Mouse (Mus musculus) layer of hippocampus, postnatal 14 days (tissue): ENCODE measurements around the gene Ankrd11. TPM values are rescaled to one million over a fixed set of nuclear protein-coding genes. Genes with fewer than 3 reads are reported as not detected.

Source experiments
- DNase-seq, 2 experiments: peaks; one replicate each; pipeline ENCODE4 v3.0.0; 2021 to 2022; ENCODE audit warnings: low spot score in 2 of 2, mixed read lengths in 1 of 2
- total RNA-seq, 2 experiments: library from RNA; stranded (reverse); gene quantifications; 2 replicates each; pipeline ENCODE4 v1.2.3; 2021

Ankrd11 gene
- total RNA-seq, 2 experiments from 2014 or later = 152 to 159 TPM

DNA sequence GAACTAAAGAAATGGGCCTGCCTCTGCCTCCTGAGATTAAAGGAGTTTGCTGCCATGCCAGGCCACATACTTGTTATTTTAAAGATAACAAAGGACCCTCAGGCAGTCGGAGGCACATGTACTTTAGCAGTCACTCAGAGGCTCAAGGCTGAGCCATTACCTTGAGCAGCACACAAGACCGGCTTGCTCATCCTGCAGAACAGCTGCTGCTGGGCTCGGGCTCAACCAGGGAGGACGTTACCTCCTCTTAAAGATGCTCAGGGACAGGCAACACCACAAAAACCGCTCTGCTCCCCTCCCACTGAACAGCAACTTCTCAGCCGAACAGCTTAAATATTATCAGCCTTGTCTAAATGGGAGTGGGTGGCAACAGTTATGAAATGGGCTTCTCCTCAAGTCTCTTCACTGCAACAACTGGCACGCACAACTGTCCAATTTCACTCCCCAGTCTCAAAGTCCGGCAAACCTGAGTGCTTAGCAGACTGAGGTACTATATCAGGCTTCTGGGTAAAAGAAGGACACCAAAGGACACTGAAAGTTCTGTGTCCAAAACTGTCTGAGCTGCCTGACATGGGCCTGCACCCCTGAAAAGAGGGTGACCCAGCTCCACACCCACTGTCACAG, 140.1 kb downstream of the Ankrd11 start:
- DNase-seq = no peak

DNA sequence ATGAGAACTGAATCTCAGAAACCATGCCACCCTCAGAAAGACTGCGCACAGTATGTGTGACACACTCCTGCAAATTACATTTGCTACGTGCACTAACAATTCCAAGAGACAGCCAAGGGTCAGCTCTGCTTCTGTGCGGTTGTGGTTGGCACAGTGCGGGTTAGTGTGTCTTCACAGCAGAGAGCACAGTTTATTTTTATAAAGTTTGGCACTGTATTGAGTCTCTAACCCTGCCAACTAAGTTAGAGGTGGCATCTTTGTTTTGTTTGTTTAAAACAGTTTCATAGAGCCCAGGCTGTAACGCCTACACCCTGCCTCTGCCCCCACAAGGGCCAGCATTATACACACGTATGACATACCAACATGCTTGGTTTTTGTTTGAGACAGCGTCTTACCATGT, 140.6 kb downstream of the Ankrd11 start:
- no peak for DNase-seq

DNA sequence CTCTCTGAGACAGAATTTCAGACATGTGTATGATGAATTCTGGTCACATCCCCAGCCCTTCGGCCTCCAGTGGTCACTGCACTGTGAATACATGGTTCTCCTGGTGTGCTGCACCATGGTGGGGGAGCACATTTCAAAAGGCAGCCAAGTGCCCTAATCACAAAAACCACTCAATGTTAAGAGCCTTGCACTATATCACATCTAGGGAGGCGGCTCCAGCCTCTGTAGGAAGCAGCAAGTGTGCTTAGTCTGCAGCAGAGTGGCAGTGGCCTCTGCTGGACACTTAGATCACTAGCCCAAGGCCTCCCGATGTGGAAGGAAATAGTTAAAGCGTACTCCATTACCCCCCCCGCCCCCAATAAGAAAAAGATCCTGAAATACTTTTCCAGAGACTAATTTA, 143.0 kb downstream of the Ankrd11 start:
- no peak for DNase-seq

DNA sequence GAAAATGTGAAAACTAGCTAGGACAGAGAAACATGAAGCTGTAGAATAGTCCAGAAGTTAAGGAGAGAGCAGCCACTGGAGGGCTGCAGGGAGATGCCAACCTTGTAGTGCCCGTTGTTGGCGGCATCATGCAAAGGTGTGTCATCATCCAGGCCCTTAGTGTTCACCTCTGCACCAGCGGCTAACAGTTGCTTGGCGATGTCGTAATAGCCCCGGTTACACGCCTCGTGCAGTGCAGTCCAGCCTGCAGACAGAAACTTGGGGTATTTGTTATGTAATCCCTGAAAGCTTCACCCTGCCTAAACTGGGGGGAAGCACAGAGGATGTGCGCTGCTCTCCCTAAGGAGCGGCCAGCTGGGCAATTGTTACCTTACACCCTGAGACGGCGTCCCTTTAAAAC, 143.6 kb downstream of the Ankrd11 start:
- no peak for DNase-seq

DNA sequence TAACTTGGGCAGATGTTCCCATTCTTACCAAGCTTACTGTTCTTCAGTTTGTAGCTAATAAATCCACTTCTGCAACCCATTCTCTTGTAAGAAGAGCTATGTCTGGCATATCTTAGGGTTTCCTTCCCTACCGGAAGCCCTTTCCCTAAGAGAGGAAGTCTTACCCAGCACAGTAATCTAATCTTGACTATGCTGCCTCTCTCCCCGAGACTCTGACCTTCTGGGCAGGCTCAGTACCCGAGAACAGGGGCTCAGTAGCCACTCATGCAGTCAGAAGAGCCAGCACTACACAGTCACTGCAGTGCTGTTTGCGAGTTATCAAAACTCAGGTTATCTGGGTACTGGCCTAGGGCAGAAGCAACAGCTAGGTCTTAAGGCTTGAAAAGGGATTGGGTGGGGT, 144.1 kb downstream of the Ankrd11 start:
- DNase-seq = no peak

DNA sequence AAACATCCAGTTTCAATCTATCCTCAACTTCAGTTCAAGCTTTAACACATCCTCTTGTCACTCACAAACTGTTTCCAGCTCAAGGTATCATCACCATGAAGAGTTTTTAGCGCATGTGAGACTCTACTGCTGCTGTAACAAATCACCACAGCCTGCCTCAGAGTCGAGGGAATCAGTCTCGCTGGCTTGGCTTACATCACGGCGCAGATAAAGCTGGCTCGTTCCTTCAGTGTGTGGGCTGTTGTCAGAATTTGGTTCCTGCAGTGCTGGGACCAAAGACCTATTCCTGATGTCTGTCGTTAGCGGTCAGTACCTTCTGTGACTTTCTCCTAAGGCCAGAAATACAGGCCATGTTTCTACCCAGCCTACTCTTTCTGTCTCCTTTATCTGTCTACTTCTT, 144.9 kb downstream of the Ankrd11 start:
- DNase-seq = no peak

DNA sequence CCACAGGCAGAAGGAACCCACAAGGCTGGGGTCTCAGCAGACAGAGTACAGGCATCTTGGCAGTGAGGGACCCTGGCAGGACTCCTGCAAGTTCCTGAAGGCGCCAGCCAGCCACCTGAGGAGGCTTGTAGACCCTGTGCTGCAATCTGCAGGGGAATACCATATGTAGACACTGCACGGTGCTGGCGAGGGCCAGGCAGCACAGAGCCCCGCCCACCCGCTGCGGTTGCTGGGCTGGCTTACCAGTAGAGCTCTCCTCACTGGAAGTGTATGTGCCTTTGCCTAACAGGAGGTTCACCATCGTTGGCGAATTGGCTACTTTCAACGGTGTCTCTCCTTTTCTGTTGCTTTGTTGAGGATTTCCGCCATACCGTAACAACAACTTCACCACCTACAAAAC, 145.8 kb downstream of the Ankrd11 start:
- DNase-seq = no peak

DNA sequence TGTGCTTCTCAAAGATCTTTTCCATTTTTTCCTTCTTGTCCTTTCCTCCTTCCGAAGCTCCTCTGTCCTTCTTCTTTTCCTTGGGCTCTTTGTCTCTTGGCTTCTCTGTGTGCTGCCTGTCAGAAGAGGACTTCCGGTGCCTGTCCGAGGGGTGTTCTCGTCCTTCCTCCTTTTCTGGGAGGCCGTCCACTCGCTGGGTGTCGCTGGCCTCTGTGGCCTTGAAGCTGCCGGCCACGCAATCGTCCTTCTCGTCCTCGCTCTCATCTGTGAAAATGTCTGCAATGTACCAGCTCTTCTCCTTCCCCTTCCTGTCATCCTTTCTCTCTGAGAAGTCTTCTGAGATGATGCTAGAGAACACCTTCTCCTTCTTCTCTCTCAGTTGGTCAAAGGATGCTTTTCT, 148.6 kb downstream of the Ankrd11 start:
- no peak for DNase-seq

DNA sequence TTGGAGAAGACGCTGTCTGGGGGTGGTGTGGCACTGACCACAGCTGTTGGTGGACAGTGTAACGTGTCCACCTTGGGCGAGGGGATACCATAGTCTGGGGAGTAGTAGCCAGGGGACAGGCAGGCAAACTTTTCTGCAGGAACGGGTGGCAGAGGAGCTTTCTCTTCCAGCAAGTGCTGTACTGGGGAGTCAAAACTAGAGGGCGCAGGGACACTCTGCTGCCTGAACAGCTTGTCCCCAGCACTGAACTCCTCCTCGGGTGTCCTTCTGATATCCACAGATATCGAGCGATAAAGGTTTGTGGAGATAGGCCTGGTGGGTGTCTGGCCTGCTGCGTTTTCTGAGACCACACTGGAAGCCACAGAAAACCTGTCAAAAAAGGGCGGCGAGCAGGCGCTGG, 150.6 kb downstream of the Ankrd11 start:
- no peak for DNase-seq

DNA sequence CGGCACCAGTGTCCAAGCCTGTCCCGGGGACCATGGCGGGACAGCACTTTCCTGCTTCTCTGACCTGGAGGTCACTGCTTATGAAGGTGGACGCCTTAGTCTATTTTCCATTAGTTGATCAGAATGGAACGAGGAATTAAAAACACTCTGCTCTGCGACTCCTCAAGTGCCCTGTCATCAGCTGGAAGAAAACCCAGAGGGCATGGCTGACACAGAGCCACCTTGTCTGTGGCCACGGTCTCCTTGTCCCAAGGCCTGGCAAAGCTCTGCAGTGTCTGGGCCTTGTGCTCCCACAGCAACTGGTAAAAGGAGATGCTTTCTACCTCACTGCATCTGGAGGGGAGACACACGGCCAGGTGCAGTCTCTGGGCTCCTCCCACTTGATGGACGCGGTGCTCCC, 158.4 kb downstream of the Ankrd11 start:
- DNase-seq = no peak

DNA sequence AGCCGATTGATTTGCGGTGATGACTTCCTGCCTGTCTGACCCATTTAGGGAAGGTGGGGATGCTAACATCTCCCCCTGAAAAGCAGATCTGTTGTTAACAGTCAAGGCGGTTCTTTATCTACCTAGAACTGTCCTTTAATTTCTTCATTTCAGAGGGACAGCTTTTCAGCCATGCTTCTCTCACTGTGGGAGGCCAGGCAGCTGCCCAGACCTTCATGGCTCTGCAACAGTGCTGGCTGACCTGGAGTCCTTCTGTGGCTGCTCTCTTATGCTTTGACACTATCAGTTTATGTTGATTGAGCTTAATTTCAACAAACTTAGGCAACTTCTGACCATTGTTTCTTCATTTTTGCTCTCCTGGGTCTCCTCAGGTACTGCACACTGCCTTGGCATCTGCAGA, 161.8 kb downstream of the Ankrd11 start:
- no peak for DNase-seq

GRCm38 (mm10) chr8:122878231-122878630, 163.8 kb downstream of the Ankrd11 start:
- DNase-seq = no peak

- no peak for DNase-seq
Observed at GRCm38 (mm10) chr8:122875186-122875585, 166.9 kb downstream of the Ankrd11 start.

- no peak for DNase-seq
Observed at GRCm38 (mm10) chr8:122873171-122873570, 168.9 kb downstream of the Ankrd11 start.

- DNase-seq = no peak
Observed at GRCm38 (mm10) chr8:122871663-122872062, 170.4 kb downstream of the Ankrd11 start.

DNA sequence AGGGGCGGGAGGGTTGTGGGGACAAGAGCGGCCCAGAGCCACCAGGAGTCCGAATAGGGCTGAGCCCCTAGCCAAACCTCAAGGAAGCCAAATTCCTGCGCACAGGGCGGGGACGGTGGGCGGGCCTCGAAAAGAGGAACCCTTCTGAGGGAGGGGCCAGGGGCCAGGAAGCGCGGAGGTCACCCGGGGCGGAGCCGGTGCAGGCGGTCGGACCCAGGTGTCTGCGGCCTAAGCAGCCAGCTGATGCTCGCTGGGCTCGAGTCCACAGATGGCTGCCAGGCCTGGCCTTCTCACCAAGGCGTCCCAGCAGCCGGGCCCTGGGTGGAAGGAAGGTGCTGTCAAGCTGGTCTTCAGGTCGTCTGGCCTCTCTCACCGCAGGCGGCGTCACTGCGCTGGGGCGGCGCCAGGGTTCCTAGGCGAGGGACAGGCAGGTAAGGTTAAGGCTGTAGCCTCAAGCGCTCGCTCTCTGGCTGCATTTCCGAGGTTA, 171.7 kb downstream of the Ankrd11 start:
- DNase-seq = no peak

- no peak for DNase-seq
Observed at GRCm38 (mm10) chr8:122867982-122868381, 174.1 kb downstream of the Ankrd11 start.

DNA sequence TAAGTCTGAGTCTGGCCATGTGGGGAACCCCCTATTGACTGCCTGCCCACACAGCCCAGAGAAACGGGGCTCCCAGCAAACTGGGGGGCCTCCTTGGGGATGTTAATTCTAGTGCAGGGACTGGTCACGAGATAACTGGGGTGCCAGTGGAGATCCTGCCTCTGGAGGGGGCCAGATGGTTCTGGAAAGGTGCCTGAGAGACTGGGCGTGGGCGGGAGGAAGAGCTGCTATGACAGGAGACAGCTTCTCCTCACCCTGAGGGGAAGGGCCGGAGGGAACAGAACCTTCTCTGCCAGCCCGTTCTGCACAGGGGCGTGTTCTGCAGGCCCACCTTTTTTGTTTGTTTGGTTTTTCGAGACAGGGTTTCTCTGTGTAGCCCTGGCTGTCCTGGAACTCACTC, 175.8 kb downstream of the Ankrd11 start:
- no peak for DNase-seq

DNA sequence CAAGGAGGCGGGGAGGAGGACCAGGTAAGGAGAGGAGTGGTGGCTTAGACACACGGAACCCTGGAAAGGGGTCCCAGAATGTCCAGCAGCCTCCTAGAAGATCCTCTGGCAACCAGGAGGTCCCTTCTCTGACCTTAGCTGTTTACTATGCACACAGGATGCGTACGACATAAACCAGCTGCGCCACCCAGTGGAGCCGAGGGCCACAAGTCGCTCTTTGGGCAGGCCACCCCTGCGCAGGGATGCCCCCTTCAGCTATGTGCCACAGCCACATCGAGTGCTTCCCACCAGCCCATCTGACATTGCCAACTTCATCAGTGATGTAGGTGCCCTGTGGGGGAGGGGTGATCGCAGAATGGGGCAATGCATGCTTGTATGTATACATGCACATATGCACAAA, 176.6 kb downstream of the Ankrd11 start:
- DNase-seq = no peak

DNA sequence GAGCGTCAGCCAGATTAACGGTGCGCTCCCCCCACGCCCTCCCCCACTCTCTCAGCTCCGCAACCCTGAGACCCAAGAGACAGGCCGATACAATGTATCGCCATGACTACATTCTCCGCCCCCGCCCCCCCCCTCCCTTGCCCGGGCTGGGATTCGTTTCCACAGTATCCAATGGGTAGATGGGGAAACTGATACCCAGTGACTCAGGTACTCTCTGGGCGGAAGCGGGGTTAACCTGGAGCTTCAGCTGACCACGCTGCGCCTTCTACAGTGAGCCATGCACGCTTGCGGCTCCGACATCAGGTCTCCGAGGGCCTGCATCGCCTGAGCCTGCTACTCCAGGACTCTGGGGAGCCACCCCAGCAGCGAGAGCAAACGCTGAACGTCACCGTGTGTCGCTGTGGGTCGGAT, 177.4 kb downstream of the Ankrd11 start:
- no peak for DNase-seq

DNA sequence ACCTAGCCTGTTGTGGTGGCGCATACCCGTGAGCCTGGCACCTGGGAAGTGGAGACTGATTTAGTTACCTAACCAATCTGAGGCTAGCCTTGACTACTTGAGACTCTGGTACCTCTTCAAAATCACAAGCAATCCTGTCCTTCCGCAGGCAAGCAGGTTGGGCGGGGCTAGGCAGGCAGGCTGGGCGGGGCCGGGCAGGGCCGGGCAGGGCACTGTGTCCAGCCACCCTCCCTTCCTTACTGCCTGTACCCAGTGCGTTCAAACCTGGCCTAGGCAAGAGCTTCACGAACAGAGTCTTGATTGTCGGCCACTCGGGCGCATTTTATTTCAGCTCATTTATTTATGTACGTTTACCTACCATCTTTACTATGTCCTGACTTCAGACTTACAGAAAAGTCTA, 182.2 kb downstream of the Ankrd11 start:
- no peak for DNase-seq

GRCm38 (mm10) chr8:122856288-122856687, 185.8 kb downstream of the Ankrd11 start:
- no peak for DNase-seq

GRCm38 (mm10) chr8:122855123-122855522, 187.0 kb downstream of the Ankrd11 start:
- DNase-seq = no peak

- DNase-seq = no peak
Observed at GRCm38 (mm10) chr8:122854388-122854787, 187.7 kb downstream of the Ankrd11 start.
